Mouse (Mus musculus): Measurements from ENCODE around the gene Scgn.

Scgn gene

DNA sequence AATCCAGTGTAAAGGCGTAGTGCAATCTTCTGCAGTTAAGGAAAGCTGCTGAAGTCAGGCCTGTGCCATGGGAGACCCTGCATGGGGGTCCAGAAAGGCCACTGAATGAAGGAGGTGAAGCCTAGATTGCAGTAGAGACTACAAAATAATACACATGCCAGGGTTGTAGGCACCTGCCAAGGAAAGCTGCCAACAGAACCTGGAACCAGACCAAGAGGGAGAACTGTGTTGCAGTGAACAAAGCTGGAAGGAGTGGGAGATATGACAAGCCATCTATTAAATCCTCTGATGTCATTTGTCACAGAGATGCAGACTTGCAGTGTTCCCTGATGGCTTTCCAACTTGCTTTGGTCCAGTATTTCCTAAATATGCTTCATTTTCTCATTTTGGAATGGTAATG, 52.3 kb downstream of the Scgn start:
- DNase-seq (ENCODE audit: low spot score in 2 of 2), result no peak

DNA sequence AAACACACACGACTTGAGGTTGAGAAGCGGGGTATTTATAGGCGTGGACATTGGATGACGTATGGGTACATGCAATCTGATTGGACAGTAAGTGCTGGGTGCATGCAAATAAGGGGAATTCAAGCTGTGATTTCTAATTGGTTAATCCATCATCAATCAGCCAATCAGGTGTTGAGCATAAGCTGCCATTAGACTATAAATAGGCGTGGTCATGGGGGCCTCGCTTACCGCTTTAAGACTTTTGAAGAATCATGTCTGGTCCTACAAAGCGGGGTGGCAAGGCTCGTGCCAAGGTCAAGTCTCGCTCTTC, 56.8 kb downstream of the Scgn start, which contains the start of gene Hist1h2aa:
Hist1h2aa (plus strand) TSS at position 252 of the 310 bp plus-strand sequence.
- DNase-seq (ENCODE audit: low spot score in 2 of 2), result no peak

DNA sequence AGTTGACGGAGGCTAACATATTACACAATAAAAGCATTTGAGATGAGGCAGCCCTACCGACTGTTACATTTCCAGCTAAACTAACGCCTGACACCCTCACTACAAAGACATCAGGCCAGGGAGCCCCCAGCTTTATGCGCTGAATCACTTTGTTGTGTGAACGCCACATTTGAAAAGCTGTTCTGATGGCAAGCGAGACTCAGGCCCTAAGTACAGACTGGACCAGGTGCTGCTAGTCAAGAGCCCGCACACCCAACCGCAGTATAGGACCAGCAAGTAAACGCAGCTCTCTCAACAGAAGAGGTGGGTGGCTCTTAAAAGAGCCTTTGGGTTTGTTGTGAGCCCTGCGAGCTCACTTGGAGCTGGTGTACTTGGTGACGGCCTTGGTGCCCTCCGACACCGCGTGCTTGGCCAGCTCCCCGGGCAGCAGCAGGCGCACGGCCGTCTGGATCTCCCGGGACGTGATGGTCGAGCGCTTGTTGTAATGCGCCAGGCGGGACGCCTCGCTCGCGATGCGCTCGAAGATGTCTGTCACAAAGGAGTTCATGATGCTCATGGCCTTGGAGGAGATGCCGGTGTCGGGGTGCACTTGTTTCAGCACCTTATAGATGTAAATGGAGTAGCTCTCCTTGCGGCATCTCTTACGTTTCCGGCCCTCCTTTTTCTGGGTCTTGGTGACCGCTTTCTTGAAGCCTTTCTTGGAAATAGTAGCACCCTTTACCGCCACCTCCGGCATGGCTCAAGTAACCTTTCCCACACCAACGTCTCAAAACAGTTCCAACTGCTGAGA, 57.4 kb downstream of the Scgn start, which contains the start of gene Hist1h2ba:
Hist1h2ba (minus strand) TSS at position 736 of the 790 bp plus-strand sequence.
- no peak for DNase-seq (ENCODE audit: low spot score in 2 of 2)

DNA sequence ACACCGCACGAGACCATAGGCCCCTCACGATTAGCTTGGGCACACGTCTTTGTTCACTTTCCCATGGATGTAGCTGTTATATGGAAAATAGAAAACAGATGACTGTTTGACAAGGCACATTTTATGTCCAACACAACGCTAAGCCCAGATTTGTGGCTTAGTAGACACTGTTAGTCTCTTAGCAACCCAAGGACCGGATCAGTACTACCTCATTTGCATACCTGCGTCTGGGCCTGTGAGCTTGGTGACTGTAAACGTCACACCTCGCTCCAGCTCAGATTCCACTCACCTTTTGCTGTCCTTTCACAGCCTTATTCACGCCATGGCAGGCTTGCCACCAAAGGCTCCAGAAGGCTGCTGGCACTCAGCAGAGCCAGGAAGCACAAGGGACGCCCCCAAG, 60.1 kb downstream of the Scgn start:
- DNase-seq (ENCODE audit: low spot score in 2 of 2), result no peak

DNA sequence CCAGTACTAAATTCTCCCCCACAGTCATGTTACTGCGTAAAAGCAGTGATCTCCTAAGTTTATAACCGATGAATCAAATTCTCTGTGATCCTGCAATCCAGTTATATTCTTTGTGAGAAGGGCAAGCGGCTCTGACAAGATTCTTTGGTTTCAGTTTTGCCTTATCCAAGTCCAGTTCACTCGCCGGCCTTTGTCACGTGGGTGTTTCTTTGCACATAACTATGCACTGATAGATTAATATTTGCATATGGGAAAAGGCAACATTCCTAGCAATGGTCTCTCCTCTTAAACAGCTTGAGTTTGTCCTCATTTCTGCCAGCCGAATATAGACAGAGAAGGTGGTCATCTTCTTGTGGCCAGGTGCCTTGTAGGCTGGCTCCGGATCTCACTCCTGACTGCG, 60.6 kb downstream of the Scgn start:
- no peak for DNase-seq (ENCODE audit: low spot score in 2 of 2)

DNA sequence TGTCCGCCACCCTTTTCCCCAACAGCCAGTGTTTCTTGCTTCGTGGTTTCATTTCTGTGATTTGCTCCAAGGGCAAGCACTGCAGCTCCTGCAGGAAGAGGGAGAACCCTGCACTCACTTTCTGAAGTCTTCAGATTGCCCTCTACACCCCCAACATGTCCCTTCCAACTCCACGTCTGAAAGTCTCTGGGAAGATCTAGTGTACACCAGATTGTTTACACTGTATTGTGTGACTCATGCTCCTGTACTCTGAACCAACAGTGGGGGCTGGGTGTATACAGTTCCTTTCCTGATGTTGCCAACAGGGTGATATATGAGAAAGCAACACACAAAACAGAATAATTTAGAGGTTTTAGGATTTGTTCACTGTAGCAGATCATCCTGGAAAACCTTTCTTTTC, 62.4 kb downstream of the Scgn start:
- DNase-seq (ENCODE audit: low spot score in 2 of 2), result no peak

DNA sequence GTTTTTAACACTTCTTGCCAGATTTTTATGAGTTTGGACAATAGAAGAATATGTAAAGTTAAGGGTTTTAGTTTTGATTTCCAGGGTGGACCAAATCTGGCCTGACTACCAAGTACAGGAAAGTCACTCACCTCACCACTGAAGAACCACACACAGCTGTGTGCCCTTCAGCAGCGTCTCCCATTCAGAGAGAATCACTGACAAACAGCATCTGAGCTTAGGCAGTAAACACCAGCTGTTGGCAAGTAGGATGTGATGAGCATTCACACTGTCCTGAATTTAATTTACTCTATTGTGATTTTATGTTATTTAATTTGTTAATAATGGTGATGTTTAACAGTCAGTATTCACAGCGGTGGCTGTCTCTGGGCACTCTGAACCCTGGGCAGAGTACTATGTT, 65.2 kb downstream of the Scgn start:
- no peak for DNase-seq (ENCODE audit: low spot score in 2 of 2)

DNA sequence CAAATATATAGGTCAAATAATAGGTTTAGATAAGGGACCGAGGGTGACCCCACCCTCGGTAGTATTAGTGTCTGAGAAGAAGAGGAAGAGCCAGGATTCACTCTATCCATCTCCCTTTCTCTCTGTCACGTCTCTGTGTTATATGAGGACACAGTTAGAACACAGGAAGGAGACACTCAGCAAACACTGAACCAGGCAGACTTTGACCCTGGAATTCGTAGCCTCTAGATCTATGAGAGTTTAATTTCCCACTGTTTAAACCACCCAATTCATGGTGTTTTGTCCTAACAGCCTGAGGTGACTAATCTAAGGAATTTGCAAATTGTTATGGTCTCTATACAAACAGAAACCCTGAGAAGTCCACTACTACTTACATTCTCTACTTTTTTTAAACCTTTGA, 73.3 kb downstream of the Scgn start:
- no peak for DNase-seq (ENCODE audit: low spot score in 2 of 2)

DNA sequence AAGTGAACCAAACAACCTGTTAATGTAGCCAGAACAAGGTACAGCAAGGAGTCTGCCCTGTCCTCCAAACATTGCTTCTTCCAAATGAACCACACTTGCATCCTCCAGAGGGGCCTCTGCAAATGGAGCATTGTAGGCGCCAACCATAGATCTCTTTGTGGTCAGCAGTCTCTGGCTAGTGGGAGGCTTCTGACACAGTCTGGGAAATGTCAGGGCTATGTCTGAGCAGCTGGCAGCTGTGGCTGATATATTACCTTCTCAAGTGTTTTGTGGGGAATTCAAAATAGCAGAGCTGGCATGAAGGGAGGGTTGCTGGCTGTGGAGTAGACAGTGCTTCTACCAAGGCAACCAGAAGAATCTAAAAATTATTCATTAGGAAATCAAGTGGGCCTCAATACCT, 74.9 kb downstream of the Scgn start:
- no peak for DNase-seq (ENCODE audit: low spot score in 2 of 2)

DNA sequence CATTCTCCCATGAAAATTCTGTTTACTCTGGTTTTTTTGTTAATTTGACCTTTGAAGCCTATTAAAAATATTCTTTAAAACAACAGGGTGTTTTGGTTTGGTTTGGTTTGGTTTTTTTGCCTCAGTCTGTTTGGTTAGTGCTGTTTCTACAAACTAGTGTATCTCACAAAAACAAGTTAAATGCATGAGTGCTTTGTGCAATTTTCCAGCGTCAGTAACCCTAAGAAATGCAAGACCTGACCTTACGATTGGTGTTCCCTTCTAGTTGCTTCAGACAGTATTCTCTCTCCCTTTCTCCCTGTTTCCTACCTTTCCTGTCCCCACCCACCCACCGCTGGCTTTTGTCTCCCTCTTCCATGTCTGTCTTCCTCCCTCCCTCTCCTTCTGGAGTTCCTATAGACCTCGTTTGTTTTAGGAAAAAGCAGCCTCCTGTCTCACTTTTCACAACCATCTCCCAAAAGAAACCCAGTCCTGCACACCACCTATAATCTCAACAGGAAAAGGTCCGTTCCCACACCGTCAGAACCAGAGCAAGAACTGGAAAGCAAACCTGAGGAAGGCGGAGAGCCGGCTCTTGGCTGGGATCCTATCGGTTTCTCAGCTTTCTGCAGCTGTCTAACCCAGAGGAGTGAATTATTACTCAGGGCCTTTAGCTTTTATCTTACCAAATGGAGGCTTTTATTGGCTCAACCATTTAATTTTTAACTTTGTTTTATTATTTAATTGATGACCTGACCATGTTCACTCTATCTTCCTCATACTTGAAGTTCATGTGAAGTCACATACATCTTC, 76.4 kb downstream of the Scgn start, which contains the start of gene Slc17a4:
Slc17a4 (minus strand) TSS at position 634 of the 792 bp plus-strand sequence.
- no peak for DNase-seq (ENCODE audit: low spot score in 2 of 2)

DNA sequence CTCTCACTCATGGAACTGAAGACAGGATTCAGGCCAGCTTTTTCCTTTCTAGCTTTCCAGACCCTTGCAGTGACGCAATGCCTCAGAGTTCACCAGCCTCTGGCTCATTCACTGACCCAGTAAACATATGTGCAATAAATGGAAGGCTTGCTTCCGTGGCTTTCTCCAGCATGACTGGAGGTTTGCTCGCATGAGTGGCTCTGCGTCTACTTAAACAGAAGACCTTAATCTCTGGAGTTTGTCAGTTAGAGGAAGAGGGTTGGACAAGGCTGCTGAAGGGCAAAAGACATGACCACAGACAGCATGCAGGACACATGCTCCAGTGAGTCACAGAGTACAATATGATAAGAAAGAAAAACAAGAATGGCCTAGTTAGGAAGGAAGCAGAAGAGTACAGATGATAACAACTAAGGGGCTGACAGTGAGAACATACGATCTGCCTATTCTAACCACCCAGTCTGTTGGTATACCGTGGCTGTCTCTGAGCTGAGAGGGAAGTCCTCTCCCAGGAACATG, 77.2 kb downstream of the Scgn start:
- no peak for DNase-seq (ENCODE audit: low spot score in 2 of 2)

DNA sequence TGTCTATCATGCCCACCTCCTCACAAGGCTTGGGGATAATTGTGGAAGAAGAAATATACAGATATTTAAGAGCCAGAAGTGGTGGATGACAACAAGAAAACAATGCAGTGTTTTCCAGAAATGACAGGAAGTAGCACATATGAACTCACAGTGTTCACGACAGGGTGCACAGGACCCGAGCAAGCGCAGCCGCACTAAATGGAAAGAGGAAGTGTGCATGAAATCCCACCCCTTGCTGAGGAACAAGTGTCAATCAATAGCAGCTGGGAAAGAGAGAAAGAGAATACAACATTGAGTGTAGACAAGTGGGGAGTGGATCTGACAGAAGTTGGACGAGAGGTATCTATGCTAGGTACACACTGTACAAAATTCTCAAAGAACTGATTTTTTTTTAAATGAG, 79.7 kb downstream of the Scgn start:
- DNase-seq (ENCODE audit: low spot score in 2 of 2), result no peak

DNA sequence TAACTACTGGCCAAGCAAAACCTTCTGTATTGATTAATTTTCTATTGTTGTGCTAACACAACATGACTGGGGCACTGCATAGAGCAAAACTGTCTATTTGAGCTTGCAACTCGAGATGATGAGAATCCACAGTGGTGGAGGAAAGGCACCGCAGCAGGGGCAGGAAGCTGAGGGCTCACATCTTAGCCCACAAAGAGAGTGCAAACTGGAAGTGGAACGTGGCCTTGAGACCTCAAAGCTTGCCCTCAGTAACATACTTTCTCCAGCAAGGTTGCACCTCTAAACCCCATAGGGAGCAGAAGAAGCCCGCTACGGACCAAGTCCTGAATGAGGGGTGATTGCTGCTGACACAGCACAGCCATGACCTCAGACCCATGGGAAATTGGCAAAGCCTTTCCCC, 80.9 kb downstream of the Scgn start:
- DNase-seq (ENCODE audit: low spot score in 2 of 2), result no peak

DNA sequence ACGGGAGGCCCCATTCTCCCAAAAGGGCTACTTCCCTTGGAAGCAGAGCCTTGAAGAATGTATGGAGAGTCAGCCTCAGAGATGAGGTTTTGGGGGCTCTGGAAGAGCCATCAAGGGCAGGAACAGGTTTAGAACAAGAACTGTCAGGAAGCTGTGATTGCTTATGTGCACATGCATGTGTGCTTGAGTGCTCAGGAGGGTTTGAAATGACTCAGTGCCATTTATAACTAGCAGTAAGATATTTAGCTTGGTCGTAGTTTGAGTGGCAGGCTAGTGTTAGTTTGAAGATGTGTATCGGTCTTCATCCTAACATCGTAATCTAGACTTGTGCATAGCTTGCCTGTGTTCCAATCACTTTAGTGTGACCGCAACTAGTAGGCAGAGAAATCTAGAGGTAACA, 84.1 kb downstream of the Scgn start:
- DNase-seq (ENCODE audit: low spot score in 2 of 2), result no peak

Measured in left cerebral cortex, adult 9 months (tissue).